Mouse (Mus musculus) embryonic fibroblast, embryonic 13.5 days (primary cell): ENCODE results near the gene Icam4.

Experiments
- CTCF ChIP-seq: IDR thresholded peaks from 2 replicates; pipeline ENCODE4 v1.5.1; 2011; ENCODE audit warnings: mild to moderate bottlenecking, control low read depth, low read length, moderate library complexity, borderline replicate concordance; ENCODE audit not compliant: insufficient read depth
- POLR2A ChIP-seq: IDR thresholded peaks from 2 replicates; pipeline ENCODE4 v1.6.1; 2011; ENCODE audit warnings: low read depth, mild to moderate bottlenecking, control low read depth, low read length, moderate library complexity

- no peak for TF ChIP-seq POLR2A
- no peak for TF ChIP-seq CTCF
Observed at GRCm38 (mm10) chr9:21075625-21076024, 46.5 kb downstream of the Icam4 start.
